Mouse (Mus musculus) intestine, postnatal 0 days (tissue): ENCODE data around the gene Lcorl. TPM values are rescaled to one million over a fixed set of nuclear protein-coding genes. Genes with fewer than 3 reads are reported as not detected.

Experiments used
- ATAC-seq: fragments of 200-750 bp; cut with Nextera tagmentation; 2 replicates; pipeline ENCODE4 v1.8.0; 2017; ENCODE audit warnings: mild to moderate bottlenecking, moderate TSS enrichment, moderate library complexity
- H3K27ac ChIP-seq: fragments of 300-500 bp; sonication (generic); 2 replicates; pipeline ENCODE4 v1.5.1; 2014; ENCODE audit warnings: mild to moderate bottlenecking, low read depth, low read length, moderate library complexity
- H3K27me3 ChIP-seq: fragments of 300-500 bp; sonication (generic); replicated peaks from 2 replicates; pipeline ENCODE4 v1.6.1; 2014; ENCODE audit warnings: low read length, mixed read lengths; ENCODE audit not compliant: control insufficient read depth, insufficient read depth
- H3K36me3 ChIP-seq: fragments of 300-500 bp; sonication (generic); 2 replicates; pipeline ENCODE4 v1.6.1; 2014; ENCODE audit warnings: mild to moderate bottlenecking, moderate library complexity; ENCODE audit not compliant: control insufficient read depth, insufficient read depth
- H3K4me1 ChIP-seq: fragments of 300-500 bp; sonication (generic); replicated peaks from 2 replicates; pipeline ENCODE4 v1.6.1; 2014; ENCODE audit warnings: antibody characterized with exemption, low read length, mixed read lengths; ENCODE audit not compliant: control insufficient read depth, insufficient read depth
- H3K4me2 ChIP-seq: fragments of 300-500 bp; sonication (generic); replicated peaks from 2 replicates; pipeline ENCODE4 v1.6.1; 2014; ENCODE audit warnings: low read depth, mild to moderate bottlenecking, moderate library complexity
- H3K4me3 ChIP-seq: fragments of 300-500 bp; sonication (generic); 2 replicates; pipeline ENCODE4 v1.5.1; 2014; ENCODE audit warnings: low read depth, low read length
- H3K9ac ChIP-seq: fragments of 300-500 bp; sonication (generic); 2 replicates; pipeline ENCODE4 v1.6.1; 2014; ENCODE audit warnings: mild to moderate bottlenecking, low read depth, low read length
- H3K9me3 ChIP-seq: fragments of 300-500 bp; sonication (generic); 2 replicates; pipeline ENCODE4 v1.6.1; 2016; ENCODE audit warnings: mixed run types; ENCODE audit not compliant: control insufficient read depth
- CTCF ChIP-seq: sonication (generic); IDR thresholded peaks from 2 replicates; pipeline ENCODE4 v1.5.1; 2016; ENCODE audit warnings: low read depth, mild to moderate bottlenecking, control low read depth, antibody characterized with exemption, moderate library complexity
- WGBS: fragments of 180-500 bp; shearing (Covaris S2); extraction: QIAGEN DNeasy Blood & Tissue Kit; methylation state at CpG from one replicate; pipeline ENCODE4 v1.1.7; 2014; 5-methylcytosine and 5-hydroxymethylcytosine counted together
- polyA plus RNA-seq: library from polyadenylated mRNA; unstranded; fragments of >200 nt; fragmentation: Nextera tagmentation; extraction: Ambion mirVana; gene quantifications from 2 replicates; pipeline ENCODE4 v1.2.1, GENCODE M21; 2015

Lcorl gene
- polyA plus RNA-seq, 1 experiment from 2014 or later, result 23.4 TPM

GRCm38 (mm10) chr5:45875472-45875871 lies 18.1 kb upstream of the Lcorl start:
- H3K36me3 ChIP-seq, result no peaks in the 10 kb centered on the region
- no peaks in the 10 kb centered on the region for H3K9me3 ChIP-seq
- WGBS, result 94% methylated on average over 4 of the region's 4 CpGs
- H3K4me2 ChIP-seq, result no peak overlapping the region
- no peaks in the 10 kb centered on the region for H3K4me1 ChIP-seq
- no peak for ATAC-seq
- H3K27me3 ChIP-seq, result no peaks in the 10 kb centered on the region
- H3K4me3 ChIP-seq, result no peak overlapping the region
- H3K27ac ChIP-seq, result no peak overlapping the region
- no peak for TF ChIP-seq CTCF
- no peak overlapping the region for H3K9ac ChIP-seq

- H3K27me3 ChIP-seq, result no peaks in the 10 kb centered on the region
- no peak overlapping the region for H3K4me3 ChIP-seq
- no peaks in the 10 kb centered on the region for H3K9me3 ChIP-seq
- H3K4me2 ChIP-seq, result no peak overlapping the region
- ATAC-seq, result peak; percentile 66
- no peak for TF ChIP-seq CTCF
- H3K27ac ChIP-seq, result no peak overlapping the region
- H3K36me3 ChIP-seq, result no peaks in the 10 kb centered on the region
- H3K4me1 ChIP-seq, result no peaks in the 10 kb centered on the region
- no peak overlapping the region for H3K9ac ChIP-seq
- 58% methylated on average over 4 of the region's 4 CpGs for WGBS
Measured at GRCm38 (mm10) chr5:45874284-45875030, 17.0 kb upstream of the Lcorl start.

- no peak for ATAC-seq
- Histone ChIP-seq H3K4me3 (0 out of 2 replicates have a peak overlapping the region, but pooled peaks have one; percentile 100), H3K36me3 (no peaks in the 10 kb centered on the region), H3K27me3 (no peaks in the 10 kb centered on the region), H3K4me2 (peak overlapping the region; percentile 76), H3K9ac (no peak overlapping the region), H3K9me3 (no peaks in the 10 kb centered on the region), H3K27ac (no peak overlapping the region), H3K4me1 (0 out of 2 replicates have a peak, but pooled peaks cover 3% of the 10 kb centered on the region)
- 94% methylated on average over 2 of the region's 2 CpGs for WGBS
- no peak for TF ChIP-seq CTCF
Measured at GRCm38 (mm10) chr5:45858368-45858767, 953 bp upstream of the Lcorl start.

- Histone ChIP-seq H3K9me3 (no peaks in the 10 kb centered on the region), H3K4me3 (peak overlapping the region; percentile 100), H3K4me2 (peak overlapping the region; percentile 76), H3K27ac (peak overlapping the region; percentile 99), H3K9ac (peak overlapping the region; percentile 98), H3K4me1 (0 out of 2 replicates have a peak, but pooled peaks cover 3% of the 10 kb centered on the region), H3K27me3 (no peaks in the 10 kb centered on the region), H3K36me3 (no peaks in the 10 kb centered on the region)
- under 1% methylated on average over 46 of the region's 56 CpGs for WGBS
- ATAC-seq, result no peak
- TF ChIP-seq CTCF, result no peak
Measured at GRCm38 (mm10) chr5:45856876-45857253, 550 bp downstream of the Lcorl start.

- H3K9ac ChIP-seq, result peak overlapping the region; percentile 98
- WGBS, result under 1% methylated on average over 27 of the region's 37 CpGs
Measured at GRCm38 (mm10) chr5:45856303-45856821, 1.1 kb downstream of the Lcorl start.

GRCm38 (mm10) chr5:45855526-45856302 lies 1.7 kb downstream of the Lcorl start:
- ATAC-seq, result no peak
- Histone ChIP-seq H3K4me2 (peak overlapping the region; percentile 76), H3K27ac (peak overlapping the region; percentile 99), H3K9me3 (no peaks in the 10 kb centered on the region), H3K4me1 (0 out of 2 replicates have a peak, but pooled peaks cover 3% of the 10 kb centered on the region), H3K27me3 (no peaks in the 10 kb centered on the region), H3K36me3 (no peaks in the 10 kb centered on the region), H3K4me3 (peak overlapping the region; percentile 100), H3K9ac (peak overlapping the region; percentile 98)
- peak; percentile 68 for TF ChIP-seq CTCF
- 13% methylated on average over 21 of the region's 21 CpGs for WGBS

More at GRCm38 (mm10) chr5:45856303-45856821, 1.1 kb downstream of the Lcorl start:
- no peak for TF ChIP-seq CTCF
- Histone ChIP-seq H3K27me3 (no peaks in the 10 kb centered on the region), H3K27ac (peak overlapping the region; percentile 99), H3K4me2 (peak overlapping the region; percentile 76), H3K36me3 (no peaks in the 10 kb centered on the region), H3K4me1 (0 out of 2 replicates have a peak, but pooled peaks cover 3% of the 10 kb centered on the region), H3K9me3 (no peaks in the 10 kb centered on the region), H3K4me3 (peak overlapping the region; percentile 100)
- no peak for ATAC-seq
